ENCODE assay signal across 8 mouse cellular contexts in the genomic region with DNA sequence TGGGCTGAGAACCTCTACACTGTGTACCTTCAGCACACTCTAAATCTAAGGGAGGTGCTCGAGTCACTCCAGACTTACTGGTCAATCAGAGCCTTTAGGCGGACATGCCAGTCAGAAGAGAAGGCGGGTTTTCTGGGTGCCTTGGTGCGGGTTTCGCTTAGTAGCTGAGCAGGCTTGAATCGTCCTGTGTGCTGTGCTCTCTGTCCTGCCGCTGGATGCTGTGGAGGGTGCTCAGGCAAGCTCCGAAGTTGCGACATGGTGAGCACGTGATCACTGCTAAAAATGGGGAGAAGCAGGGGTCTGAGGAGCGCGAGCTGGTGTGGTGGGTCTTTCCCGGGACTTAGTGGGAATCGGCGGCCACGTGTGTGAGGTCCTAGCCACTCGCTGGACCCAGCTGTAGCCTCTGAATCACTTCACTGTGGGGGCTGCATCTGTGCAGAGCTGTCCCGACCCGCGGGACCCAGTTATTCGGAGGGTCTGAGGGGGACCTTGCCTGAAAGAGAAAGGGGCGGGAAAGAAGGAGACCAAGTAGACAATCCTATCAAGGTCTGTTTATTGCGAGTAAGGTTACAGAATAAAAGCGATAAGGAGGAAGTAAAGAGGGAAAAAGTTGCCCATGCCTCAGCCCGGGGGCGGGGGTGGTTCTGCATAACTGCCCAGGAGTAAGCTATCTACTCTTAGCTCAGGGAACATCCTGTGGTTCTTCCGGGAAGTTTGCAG. TPM values are rescaled to one million over a fixed set of nuclear protein-coding genes. Genes with fewer than 3 reads are reported as not detected.
DNase-seq lines count a peak whose midpoint lies in the region; ATAC-seq lines count a peak whose summit lies in the region.

No protein-coding gene starts in this region.

- H3K4me3 ChIP-seq in forebrain, embryonic 14.5 days (ENCODE audit: low read depth, low read length) = peak overlapping the region; percentile 29

- WGBS in forebrain, embryonic 14.5 days = 6% methylated on average over 27 of the region's 27 CpGs

- peaks cover 6% of the 10 kb centered on the region for H3K4me1 ChIP-seq in forebrain, embryonic 14.5 days (ENCODE audit: control insufficient read depth, insufficient read depth, low read length)

- no peaks in the 10 kb centered on the region for H3K9me3 ChIP-seq in forebrain, embryonic 14.5 days (replicated peaks; ENCODE audit: control insufficient read depth, low read length)

- peak; percentile 55 for ATAC-seq in activated CD4-positive, CD25-positive, alpha-beta regulatory T cell, adult 4 months
- ATAC-seq in forebrain, embryonic 14.5 days = peak; percentile 66; the same call in 1 of the 2 replicates
- ATAC-seq in megakaryocyte progenitor cell, adult 5-6 weeks (replicated peaks; ENCODE audit: poor library complexity) = peak; percentile 79

- DNase-seq in cerebellum, postnatal 25 days = peak; percentile 5 to 6
- no peak for DNase-seq in cerebellum, adult 8-10 months
- DNase-seq in forebrain, embryonic 14.5 days (ENCODE audit: low spot score) = peak; percentile 16
- DNase-seq in kidney, postnatal 36 days = peak; percentile 17 to 28
- DNase-seq in spleen, postnatal 4 days (ENCODE audit: low spot score in 2 of 2) = peak; percentile 16 to 59
- DNase-seq in gastrocnemius, postnatal 4 days (ENCODE audit: low spot score in 2 of 2) = no peak

- H3K9ac ChIP-seq in forebrain, embryonic 14.5 days (ENCODE audit: low read length) = peak overlapping the region; percentile 50

- no peaks in the 10 kb centered on the region for H3K36me3 ChIP-seq in forebrain, embryonic 14.5 days (ENCODE audit: control insufficient read depth, insufficient read depth, low read length)

- H3K4me2 ChIP-seq in forebrain, embryonic 14.5 days (ENCODE audit: low read length) = peak overlapping the region; percentile 66

- no peak overlapping the region for H3K27ac ChIP-seq in forebrain, embryonic 14.5 days (ENCODE audit: low read depth, low read length)

- no peaks in the 10 kb centered on the region for H3K27me3 ChIP-seq in forebrain, embryonic 14.5 days (replicated peaks; ENCODE audit: control insufficient read depth, insufficient read depth, low read length)

RNA-seq across cellular contexts. Expression of gene Zfp950, which starts 11.2 kb away (rescaled TPM):
- 10 to 100 TPM; 40.6 to 44.0 TPM for polyA plus RNA-seq in activated CD4-positive, CD25-positive, alpha-beta regulatory T cell, adult 4 months (2017; shearing (Covaris generic))
- 36.0 and 39.2 TPM in 2 replicates for polyA plus RNA-seq in forebrain, embryonic 14.5 days (2014; fragmentation: Nextera tagmentation; extraction: Ambion mirVana)
- total RNA-seq in megakaryocyte progenitor cell, adult 5-6 weeks (2015) = 45.7 and 47.3 TPM in 2 replicates
- total RNA-seq in megakaryocyte progenitor cell, adult 5-6 weeks (2017) = 31.7 and 57.1 TPM in 2 replicates
- total RNA-seq in gastrocnemius, postnatal 4 days (2021) = 10 to 100 TPM; 16.7 to 22.8 TPM

RNA-seq across cellular contexts. Expression of gene Gm7102, which starts 24.2 kb away (rescaled TPM):
- not detected for polyA plus RNA-seq in activated CD4-positive, CD25-positive, alpha-beta regulatory T cell, adult 4 months (2017; shearing (Covaris generic))
- not detected in 2 replicates for polyA plus RNA-seq in forebrain, embryonic 14.5 days (2014; fragmentation: Nextera tagmentation; extraction: Ambion mirVana)
- total RNA-seq in megakaryocyte progenitor cell, adult 5-6 weeks (2015) = 0.17 and 0.29 TPM in 2 replicates
- 0.12 and 0.41 TPM in 2 replicates for total RNA-seq in megakaryocyte progenitor cell, adult 5-6 weeks (2017)
- not detected for total RNA-seq in gastrocnemius, postnatal 4 days (2021)

RNA-seq across cellular contexts. Expression of gene Gm6020, which starts 31.8 kb away (rescaled TPM):
- polyA plus RNA-seq in activated CD4-positive, CD25-positive, alpha-beta regulatory T cell, adult 4 months (2017; shearing (Covaris generic)) = not detected
- polyA plus RNA-seq in forebrain, embryonic 14.5 days (2014; fragmentation: Nextera tagmentation; extraction: Ambion mirVana) = not detected in 2 replicates
- total RNA-seq in megakaryocyte progenitor cell, adult 5-6 weeks (2015) = not detected in 2 replicates
- total RNA-seq in megakaryocyte progenitor cell, adult 5-6 weeks (2017) = not detected in 2 replicates
- total RNA-seq in gastrocnemius, postnatal 4 days (2021) = not detected

Comparison
In these comparisons a context has a peak if more than half of its experiments do, and no peak if none do; other contexts are left out.
1. DNase-seq: peak in cerebellum, postnatal 25 days (2 of 2), forebrain, embryonic 14.5 days (single experiment), kidney, postnatal 36 days (2 of 2) and spleen, postnatal 4 days (2 of 2); none in cerebellum, adult 8-10 months (single experiment) and gastrocnemius, postnatal 4 days (0 of 2).
2. Peak in every context shown above with its lines, with median percentiles within 50 percentile points of each other: ATAC-seq.